Mouse (Mus musculus) lung, postnatal 25 days (tissue): ENCODE results near the gene C5ar1.
A peak's percentile ranks its signal among the peaks of the same experiment; 100 is the strongest.
"Not testable (repeated sequence)": the region's sequence is repeated elsewhere in the genome, so short reads cannot be mapped to it uniquely, and the experiment has no call there.

Experiments used
- DNase-seq: peaks from one replicate; pipeline ENCODE4 v3.0.0; 2022; ENCODE audit warnings: low spot score

The C5ar1 gene

DNA sequence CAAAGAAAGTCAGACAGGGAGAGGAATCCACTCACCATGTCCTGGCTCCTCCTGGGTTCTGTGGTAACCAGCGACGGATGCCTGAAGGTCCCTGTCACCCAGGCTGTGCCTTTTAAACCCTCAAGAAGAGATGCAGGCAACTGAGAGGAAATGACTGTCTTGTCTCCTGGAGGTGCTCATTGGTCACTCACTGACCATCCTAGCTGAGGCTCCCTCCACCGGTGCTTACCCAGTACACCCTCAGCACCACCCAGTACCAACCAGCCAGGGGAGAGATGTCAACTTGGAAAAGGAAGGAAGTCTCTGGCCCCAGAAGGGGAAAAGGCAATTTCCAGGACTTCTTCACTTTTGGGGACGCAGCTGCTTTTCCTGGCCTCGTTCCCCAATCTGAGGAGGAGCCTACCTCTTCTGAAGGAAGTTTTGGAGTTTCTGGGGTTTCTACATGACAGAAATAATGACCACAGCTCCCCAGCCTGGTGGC is at the start of gene C5ar1:
Gene C5ar1, minus strand, starts transcription at position 431 of the 481 bp plus-strand sequence.
- peak; percentile 29 for DNase-seq

DNA sequence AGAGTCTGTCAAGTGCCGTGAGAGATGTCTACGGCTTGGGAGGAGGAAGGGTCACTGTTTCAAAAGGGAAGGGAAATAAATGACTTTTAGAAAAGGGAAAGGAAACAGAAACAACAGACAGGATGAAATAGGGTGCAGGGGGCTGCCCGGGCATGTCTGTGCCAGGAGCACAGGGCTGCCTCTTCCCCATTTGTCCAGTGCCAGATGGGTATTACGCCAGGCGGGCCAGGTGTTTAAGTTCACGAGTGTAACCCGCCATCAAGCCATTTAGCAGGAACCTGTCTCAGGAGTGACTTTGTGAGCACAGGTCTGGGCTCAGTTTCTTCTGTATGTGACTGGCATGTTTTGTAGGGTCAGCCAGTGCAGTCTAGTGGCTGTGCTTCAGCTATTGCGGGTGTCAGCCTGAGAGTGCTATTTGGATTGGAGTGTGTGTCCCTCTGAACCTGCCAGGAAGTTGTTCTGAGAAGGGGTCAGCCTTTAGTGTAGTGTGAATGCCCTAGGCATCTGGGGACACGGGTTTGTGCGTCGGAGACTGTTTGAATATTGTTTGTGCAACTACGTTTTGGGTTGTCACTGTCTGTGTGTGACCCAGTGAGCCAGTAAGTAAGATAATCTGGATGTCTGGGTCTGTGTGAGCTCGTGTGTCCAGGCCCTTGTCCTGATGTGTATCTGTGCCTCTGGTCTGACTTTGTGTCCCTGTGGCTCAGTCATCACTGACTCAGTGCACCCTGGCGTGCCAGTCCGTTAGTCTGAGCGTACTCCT is 49.4 kb upstream of the C5ar1 start:
- DNase-seq: no peak

DNA sequence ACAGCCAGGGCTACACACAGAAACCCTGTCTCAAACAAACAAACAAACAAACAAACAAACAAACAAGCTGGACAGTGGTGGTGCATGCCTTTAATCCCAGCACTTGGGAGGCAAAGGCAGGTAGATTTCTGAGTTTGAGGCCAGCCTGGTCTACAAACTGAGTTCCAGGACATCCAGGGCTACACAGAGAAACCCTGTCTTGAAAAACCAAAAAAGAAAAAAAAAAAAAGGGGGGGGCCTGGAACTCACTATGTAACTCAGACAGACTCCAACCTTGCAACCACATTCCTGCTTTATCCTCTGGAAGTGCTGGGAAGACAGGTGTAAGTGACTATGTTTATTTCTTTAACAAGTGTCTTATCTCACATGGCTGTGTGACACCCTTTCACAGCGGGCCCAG is 48.8 kb upstream of the C5ar1 start, which contains the start of gene Bbc3:
Gene Bbc3, plus strand, starts transcription at position 301 of the 400 bp plus-strand sequence.
- DNase-seq: not testable (repeated sequence)

DNA sequence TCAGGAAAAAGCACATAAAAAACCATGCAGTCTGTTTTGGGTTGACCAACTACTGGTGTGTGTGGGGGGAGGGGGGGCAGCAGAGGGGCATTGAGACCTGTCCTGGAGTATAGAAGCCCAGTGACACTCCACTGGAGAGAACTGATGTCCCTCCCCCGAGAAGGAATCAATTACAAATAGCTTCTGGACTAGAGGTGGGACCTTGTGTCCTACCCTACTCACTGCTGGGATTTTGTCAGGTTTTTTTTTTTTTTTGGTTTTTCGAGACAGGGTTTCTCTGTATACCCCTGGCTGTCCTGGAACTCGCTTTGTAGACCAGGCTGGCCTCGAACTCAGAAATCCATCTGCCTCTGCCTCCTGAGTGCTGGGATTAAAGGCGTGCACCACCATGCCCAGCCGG is 47.8 kb upstream of the C5ar1 start:
- DNase-seq: not testable (repeated sequence)

DNA sequence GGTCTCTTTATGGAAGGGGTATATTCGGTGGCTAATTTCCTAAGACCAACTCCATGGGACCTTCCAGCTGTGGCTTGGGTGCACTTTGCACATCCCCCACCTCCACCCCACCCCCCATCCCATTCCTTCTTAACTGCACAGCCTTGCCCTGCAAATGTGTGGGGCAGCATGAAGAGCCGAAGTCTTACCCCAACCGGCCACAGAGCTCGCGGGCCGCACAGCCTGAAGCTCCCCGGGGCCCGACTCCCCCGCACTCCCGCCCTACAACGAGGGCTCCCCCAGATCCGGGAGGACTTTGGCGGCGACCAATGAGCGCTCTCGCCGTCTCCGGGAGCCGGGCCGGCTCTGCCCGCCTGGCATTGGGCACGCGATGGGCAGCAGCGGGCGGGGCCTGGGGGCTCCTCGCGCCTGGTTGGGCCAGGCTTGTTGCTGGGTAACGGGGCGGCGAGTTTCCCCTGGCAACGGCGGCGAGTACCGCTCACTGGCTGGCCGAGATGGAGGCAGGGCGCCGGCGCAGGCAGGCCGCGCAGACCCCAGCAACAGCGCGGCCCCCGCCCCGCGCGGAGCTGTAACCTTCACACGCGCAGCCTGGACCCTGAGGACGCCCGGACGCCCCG is 40.2 kb upstream of the C5ar1 start:
- DNase-seq: peak; percentile 91

DNA sequence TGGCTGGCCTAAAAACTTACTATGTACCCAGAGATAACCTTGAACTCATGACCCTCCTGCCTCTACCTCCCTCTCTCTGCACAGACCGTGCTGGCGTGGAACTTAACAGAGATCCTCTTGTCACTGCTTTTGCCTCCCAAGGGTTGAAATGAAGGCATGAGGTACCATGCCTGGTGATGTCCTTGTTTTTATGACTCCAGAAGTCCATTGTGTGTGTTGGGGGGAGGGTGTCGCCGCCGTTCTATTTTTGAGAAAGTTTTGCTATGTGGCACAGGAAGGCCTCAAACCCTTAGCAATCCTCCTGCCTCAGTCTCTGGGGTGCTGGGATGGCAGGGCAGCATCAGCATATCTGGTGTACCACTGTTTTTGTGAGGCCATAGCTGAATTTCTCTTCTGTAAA is 39.6 kb upstream of the C5ar1 start:
- DNase-seq: no peak

DNA sequence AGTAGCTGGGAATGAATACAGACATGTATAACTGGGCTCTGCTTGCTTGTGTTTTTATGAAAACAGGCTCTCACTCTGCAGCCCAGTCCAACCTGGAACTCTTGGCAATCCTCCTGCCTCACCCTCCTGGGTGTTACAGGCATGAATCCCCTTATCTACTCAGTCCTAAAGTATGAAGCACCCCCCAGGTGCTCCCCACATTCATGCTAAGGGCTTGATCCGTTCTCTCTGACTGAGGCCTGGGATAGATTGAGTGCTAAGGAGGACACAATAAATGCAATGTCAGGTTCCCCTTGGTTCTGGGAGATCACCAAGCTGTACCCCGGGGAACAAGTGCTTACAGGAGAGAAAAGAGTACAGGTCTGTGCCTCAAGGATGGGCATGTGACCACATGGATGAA is 38.3 kb upstream of the C5ar1 start:
- no peak for DNase-seq

DNA sequence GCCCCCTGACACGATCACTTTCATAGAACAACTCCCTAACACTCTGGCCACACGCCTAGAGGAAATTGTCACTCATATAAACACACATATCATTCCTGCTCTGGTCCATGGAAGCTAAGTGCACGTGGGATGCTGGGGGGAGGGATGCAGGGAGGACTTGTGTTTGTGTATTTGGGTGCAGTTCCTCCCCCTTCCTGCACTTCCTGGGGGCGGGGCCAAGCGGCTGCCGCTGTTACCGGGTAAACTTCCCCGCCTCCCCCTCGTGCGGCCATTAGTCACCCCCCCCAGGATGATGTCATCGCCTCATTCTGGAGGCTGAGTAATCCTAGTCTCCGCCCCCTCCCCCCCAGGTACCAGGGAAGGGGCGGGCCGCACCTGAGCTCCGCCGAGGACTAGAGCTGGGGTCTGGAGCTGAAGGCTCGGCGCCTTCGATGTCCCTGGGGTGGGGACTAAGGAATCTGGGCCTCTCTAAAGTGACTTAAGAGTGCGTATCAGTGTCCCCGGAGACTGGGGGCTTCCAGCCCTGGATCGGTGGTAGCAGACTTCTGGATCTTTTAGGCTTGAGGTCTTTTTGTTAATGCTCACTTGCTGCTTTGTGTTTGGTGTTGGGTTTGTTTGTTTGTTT is 37.5 kb upstream of the C5ar1 start:
- DNase-seq: peak; percentile 93

DNA sequence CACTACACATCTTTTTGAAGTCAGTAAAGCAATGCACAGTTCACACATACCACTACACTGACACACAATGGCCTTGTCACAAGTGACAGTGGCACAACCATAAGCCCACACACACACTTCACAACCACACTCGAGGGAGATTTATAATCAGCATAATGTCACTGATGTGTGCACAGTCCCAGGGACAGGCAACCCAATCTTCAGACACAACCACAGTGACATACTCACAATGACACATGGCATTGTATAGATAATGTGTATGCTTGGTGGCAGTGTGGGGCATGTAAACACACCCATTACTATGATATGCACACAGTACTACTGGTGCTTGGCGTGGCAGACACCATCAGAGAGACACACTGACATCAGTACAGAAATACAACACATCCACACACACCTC is 36.8 kb upstream of the C5ar1 start:
- no peak for DNase-seq

DNA sequence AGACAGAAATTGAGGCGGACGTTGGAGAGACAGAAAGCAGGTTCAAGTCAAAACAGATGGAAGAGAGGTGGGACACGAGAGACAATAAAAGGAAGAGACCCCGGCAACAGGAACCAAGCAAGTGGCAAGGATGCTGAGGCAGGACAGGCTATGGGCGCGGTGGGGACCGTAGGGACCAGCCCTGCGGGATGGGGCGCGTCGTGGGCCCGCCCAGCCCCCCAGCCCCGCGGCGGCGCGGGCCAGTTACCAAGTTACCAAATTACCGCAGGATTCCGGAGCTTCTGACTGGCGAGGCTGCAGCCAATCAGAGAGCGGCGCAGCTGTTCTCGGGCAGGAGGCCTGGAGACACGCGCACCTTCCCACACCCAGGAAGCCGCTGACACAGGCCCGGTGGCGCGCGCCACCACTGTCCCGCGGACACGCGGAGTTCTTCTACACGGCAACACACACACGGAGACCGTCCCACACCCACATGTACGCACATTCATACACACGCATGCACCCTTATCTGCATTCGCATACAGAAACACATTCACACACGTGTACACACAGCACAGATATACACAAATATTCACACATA is 36.1 kb upstream of the C5ar1 start:
- DNase-seq: peak; percentile 89

DNA sequence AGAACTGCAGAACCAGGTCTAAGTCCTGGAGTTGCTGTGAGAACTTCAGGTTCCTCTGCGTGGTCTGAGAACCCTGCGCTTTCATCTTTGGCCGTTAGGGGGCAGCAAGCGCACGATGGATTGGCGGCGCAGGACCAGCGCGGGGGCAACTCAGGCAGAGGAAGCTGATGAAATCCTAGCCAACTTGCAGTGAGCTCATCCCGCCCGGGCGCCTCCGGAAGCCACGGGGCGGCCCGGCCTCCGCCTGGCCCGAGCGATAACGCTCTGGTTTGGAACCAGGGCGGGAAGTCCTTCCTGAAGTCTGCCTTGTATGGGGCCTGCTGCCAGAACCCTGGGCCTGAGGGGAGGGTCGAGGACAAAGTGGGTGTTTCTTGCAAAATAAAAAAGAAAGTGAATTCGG is 35.5 kb upstream of the C5ar1 start:
- peak; percentile 96 for DNase-seq

DNA sequence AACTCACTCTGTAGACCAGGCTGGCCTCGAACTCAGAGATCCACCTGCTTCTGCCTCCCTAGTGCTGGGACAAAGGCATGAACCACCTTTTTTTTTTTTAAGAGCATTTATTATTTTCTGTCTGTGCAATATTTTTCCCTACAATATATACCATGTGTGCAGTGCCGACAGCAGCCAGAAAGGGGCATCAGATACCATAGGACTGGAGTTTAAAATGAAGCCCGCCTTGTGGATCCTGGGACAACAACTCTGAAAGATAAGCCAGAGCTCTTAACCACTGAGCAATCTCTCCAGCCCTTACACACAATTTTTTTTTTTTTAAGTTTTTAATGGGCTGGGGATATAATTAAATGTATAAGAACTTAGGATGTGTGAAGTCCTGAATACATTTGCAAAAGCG is 35.0 kb upstream of the C5ar1 start:
- DNase-seq: no peak

DNA sequence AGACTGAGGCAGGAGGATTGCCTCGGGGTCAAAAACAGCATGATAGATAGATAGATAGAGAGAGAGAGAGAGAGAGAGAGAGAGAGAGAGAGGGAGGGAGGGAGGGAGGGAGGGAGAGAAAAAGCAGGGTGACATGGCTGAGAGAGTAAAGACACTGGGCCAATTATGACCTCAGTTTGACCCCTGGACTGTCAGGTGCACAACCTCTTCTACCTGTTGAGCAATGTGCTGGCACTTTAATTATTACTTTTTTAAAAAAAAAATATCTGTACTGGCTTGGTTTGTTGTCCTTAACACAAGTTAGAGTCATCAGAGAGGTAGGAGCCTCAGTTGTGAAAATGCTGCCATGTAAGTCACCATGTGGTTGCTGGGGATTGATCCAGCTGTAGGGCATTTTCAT is 28.5 kb upstream of the C5ar1 start:
- DNase-seq: no peak

DNA sequence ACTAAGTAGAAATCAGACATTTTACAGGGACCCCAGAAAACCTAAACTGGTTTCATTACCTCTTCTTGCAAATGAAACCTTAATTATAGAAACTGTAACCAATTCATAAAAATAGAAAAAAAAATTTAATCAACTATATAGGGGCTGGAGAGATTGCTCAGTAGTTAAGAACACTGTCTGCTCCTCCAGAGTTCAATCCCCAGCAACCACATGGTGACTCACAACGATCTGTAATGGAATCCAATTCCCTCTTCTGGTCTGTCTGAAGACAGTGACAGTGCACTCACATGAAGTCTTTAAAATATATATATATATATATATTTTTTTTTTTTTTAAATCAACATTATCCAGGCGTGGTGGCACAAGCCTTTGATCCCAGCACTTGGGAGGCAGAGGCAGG is 27.7 kb upstream of the C5ar1 start:
- DNase-seq: no peak

DNA sequence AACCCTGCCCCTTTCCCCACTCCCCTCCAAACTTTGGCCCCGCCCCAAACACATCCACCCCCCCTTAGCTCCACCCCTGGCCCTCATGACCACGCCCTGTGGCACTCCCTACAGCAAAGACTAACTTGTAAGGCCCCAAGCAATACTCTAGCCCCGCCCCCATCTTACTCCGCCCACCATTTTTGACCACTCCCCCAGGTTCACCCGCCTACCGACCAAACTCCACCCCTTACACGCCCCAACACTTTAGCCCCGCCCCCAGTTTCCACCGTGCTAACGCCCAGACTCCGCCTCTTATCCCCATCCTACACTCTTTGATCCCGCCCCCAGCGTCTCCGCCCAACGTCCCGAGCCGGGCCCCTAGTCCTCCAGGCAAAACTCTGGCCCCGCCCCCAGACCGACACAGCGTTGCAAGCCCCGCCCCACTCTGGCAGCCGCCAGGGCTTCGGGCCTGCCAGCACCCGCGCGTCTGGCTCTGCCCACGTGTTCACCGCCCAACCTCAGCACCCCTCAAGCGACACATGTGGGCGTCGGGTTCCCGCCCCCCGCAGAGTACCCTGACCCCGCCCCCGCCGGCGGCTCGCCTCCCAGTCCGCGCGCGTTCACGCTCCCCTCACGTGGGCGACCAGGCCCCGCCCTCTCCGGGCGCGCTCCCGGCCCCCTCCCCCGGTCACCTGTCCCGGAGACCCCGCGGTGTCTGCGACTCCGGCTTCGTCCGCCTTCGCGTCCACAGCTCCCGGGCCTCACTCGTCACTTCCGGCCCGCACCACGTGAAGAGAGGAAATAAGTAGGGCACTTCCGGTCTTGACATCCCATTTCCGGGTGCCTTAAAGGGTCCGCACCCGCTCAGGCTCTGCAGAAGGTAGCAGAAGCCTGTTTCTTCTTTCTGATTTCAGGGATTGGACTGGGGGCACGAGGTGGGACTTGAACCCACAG is 27.0 kb upstream of the C5ar1 start, which contains the start of gene Ccdc9:
Gene Ccdc9, minus strand, starts transcription at position 770 of the 936 bp plus-strand sequence.
- peak; percentile 100 for DNase-seq

DNA sequence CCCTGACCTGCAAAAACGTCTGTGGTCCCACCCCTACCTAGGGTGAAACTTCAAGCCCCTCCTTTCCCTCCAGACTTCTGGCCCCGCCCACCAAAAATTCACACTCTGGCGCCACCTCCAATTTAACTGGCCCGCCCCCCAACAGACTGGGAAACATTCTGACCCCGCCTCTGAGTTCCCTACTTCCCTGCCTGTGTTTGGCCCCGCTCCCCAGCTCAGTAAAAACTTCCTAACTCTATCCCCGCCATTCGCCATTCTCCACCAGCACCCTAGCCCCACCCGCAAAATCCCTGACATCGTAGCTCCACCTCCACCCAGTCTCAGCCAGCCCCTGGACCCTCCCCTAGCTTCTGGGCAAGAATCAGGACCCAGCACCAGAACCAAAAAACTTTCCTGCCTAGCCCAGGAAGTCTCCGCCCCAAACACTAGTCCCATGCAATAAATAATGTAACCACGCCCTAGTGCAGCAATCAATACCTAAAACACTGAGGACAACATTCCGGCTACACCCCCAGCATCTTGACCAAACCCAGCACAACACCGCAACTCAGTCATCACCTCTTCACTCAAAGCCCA is 26.2 kb upstream of the C5ar1 start:
- DNase-seq: peak; percentile 86

DNA sequence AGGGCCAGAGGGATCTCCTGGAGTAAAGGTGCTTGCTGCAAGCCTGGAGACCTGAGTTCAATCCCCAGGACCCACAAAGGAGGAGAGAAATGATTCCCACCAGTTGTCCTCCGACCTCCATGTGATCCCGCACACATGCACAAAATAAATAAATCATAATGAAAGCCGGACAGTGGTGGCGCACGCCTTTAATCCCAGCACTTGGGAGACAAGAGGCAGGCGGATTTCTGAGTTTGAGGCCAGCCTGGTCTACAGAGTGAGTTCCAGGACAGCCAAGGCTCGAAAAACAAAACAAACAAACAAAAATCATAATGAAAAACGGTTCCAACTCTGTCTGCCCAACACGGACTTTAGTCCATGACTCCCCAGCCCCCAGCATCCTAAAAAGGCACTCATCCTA is 25.6 kb upstream of the C5ar1 start:
- DNase-seq: no peak

DNA sequence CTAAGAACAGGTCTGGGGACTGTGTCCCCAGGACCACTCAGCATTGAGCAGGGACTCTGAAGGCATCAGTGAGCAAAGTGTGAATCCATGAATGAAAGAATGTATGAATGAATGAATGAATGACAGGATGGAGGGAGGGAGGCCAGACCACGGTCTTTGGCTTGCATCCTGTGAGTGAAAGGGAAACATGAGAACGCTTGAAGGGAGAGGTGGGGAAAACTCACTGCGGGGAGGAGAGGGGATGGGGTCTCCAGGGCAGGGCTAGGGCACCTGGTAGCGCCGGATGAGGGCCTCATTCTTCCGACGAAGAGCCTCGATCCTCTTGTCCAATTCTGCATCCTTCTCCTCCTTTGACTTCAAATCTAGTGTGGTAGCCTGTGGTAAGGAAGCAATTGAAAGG is 24.7 kb upstream of the C5ar1 start:
- DNase-seq: no peak

DNA sequence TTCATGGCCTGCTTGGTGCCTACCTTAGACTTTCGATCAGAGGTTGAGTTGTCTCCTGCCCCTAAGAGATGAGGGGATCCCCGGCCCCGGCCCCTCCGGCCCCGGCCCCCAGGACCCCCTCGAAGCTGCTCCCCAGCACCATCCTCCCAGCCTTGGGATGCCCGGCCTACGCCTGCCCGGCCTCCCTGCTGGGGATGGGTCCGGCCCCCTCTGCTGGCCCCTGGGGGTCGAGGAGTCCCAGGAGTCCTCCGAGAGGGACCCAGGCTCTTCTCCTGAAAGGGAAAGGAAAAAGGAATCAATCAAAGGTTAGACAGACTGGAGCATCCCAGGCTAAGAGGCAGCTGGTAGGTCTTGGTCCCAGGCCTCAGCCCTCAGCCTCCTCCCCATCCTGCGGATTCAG is 23.0 kb upstream of the C5ar1 start:
- no peak for DNase-seq

DNA sequence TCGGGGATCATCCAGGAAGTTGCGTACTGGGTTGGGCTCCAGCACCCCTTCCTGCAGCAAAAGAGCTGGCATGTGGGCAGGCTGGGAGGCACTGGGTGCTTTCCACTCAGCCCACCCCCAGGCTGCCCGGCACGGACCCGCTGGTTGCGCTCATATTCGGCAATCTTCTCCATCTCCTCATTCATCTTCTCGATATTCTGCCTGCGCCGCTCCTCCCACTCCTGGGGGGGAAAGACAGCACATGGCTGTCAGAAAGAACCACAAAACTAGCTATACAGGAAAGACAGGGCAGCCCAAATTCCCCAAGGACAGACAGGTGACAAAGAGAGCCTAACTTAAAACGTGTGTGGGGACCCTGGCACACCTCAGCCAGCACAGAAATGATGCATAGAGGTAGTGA is 21.4 kb upstream of the C5ar1 start:
- no peak for DNase-seq
